Mouse (Mus musculus): ENCODE measurements around the gene Tmem169. TPM values are rescaled to one million over a fixed set of nuclear protein-coding genes. Genes with fewer than 3 reads are reported as not detected.

The Tmem169 gene
- polyA plus RNA-seq, 1 experiment from 2014 or later: 23.2 TPM

- Histone ChIP-seq H3K4me1 (ENCODE audit: control insufficient read depth, insufficient read depth, low read length) (0 out of 2 replicates have a peak, but pooled peaks cover 3% of the 10 kb centered on the region), H3K4me3 (ENCODE audit: low read depth, low read length) (no peak overlapping the region), H3K27ac (ENCODE audit: low read depth, low read length) (no peak overlapping the region), H3K4me2 (ENCODE audit: low read length) (no peak overlapping the region), H3K9ac (ENCODE audit: low read length) (no peak overlapping the region; the same call in 1 of the 2 replicates), H3K27me3 (replicated peaks; ENCODE audit: control insufficient read depth, insufficient read depth, low read length) (no peaks in the 10 kb centered on the region), H3K36me3 (ENCODE audit: control insufficient read depth, insufficient read depth, low read length) (no peaks in the 10 kb centered on the region), H3K9me3 (replicated peaks; ENCODE audit: control insufficient read depth, low read length) (no peaks in the 10 kb centered on the region)
- DNase-seq (ENCODE audit: low spot score) (no peak), ATAC-seq (no peak)
- WGBS: 64% methylated on average over 6 of the region's 6 CpGs
These were observed 25.7 kb downstream of the Tmem169 start for GRCm38 (mm10) chr1:72309744-72310424.

GRCm38 (mm10) chr1:72312701-72313398, 28.7 kb downstream of the Tmem169 start:
- peaks cover 7% of the 10 kb centered on the region for H3K36me3 ChIP-seq (ENCODE audit: control insufficient read depth, insufficient read depth, low read length)
- H3K27me3 ChIP-seq (replicated peaks; ENCODE audit: control insufficient read depth, insufficient read depth, low read length): no peaks in the 10 kb centered on the region
- no peak overlapping the region for H3K4me3 ChIP-seq (ENCODE audit: low read depth, low read length)
- no peak overlapping the region for H3K4me2 ChIP-seq (ENCODE audit: low read length)
- ATAC-seq (no peak), DNase-seq (ENCODE audit: low spot score) (no peak)
- 84% methylated on average over 9 of the region's 9 CpGs for WGBS
- H3K27ac ChIP-seq (ENCODE audit: low read depth, low read length): no peak overlapping the region
- no peaks in the 10 kb centered on the region for H3K9me3 ChIP-seq (replicated peaks; ENCODE audit: control insufficient read depth, low read length)
- no peaks in the 10 kb centered on the region for H3K4me1 ChIP-seq (ENCODE audit: control insufficient read depth, insufficient read depth, low read length)
- no peak overlapping the region for H3K9ac ChIP-seq (ENCODE audit: low read length)

GRCm38 (mm10) chr1:72313399-72314039, 29.4 kb downstream of the Tmem169 start:
- H3K9ac ChIP-seq (ENCODE audit: low read length): no peak overlapping the region
- 74% methylated on average over 5 of the region's 5 CpGs for WGBS
- H3K4me1 ChIP-seq (ENCODE audit: control insufficient read depth, insufficient read depth, low read length): no peaks in the 10 kb centered on the region
- H3K36me3 ChIP-seq (ENCODE audit: control insufficient read depth, insufficient read depth, low read length): peaks cover 12% of the 10 kb centered on the region
- ATAC-seq (peak; percentile 59; the same call in 1 of the 2 replicates), DNase-seq (ENCODE audit: low spot score) (peak; percentile 70)
- no peak overlapping the region for H3K4me3 ChIP-seq (ENCODE audit: low read depth, low read length)
- no peak overlapping the region for H3K27ac ChIP-seq (ENCODE audit: low read depth, low read length)
- no peaks in the 10 kb centered on the region for H3K27me3 ChIP-seq (replicated peaks; ENCODE audit: control insufficient read depth, insufficient read depth, low read length)
- no peaks in the 10 kb centered on the region for H3K9me3 ChIP-seq (replicated peaks; ENCODE audit: control insufficient read depth, low read length)
- no peak overlapping the region for H3K4me2 ChIP-seq (ENCODE audit: low read length)

GRCm38 (mm10) chr1:72315447-72315846, 31.3 kb downstream of the Tmem169 start:
- Histone ChIP-seq H3K4me1 (ENCODE audit: control insufficient read depth, insufficient read depth, low read length) (no peaks in the 10 kb centered on the region), H3K27me3 (replicated peaks; ENCODE audit: control insufficient read depth, insufficient read depth, low read length) (no peaks in the 10 kb centered on the region), H3K9ac (ENCODE audit: low read length) (no peak overlapping the region), H3K27ac (ENCODE audit: low read depth, low read length) (no peak overlapping the region), H3K4me2 (ENCODE audit: low read length) (no peak overlapping the region), H3K4me3 (ENCODE audit: low read depth, low read length) (no peak overlapping the region), H3K36me3 (ENCODE audit: control insufficient read depth, insufficient read depth, low read length) (peaks cover 25% of the 10 kb centered on the region), H3K9me3 (replicated peaks; ENCODE audit: control insufficient read depth, low read length) (no peaks in the 10 kb centered on the region)
- ATAC-seq: no peak
- DNase-seq (ENCODE audit: low spot score): no peak
- 99% methylated on average over 4 of the region's 4 CpGs for WGBS

GRCm38 (mm10) chr1:72316409-72316808, 32.2 kb downstream of the Tmem169 start:
- Histone ChIP-seq H3K27me3 (replicated peaks; ENCODE audit: control insufficient read depth, insufficient read depth, low read length) (no peaks in the 10 kb centered on the region), H3K36me3 (ENCODE audit: control insufficient read depth, insufficient read depth, low read length) (peaks cover 32% of the 10 kb centered on the region), H3K4me2 (ENCODE audit: low read length) (no peak overlapping the region), H3K9ac (ENCODE audit: low read length) (no peak overlapping the region), H3K27ac (ENCODE audit: low read depth, low read length) (no peak overlapping the region), H3K9me3 (replicated peaks; ENCODE audit: control insufficient read depth, low read length) (no peaks in the 10 kb centered on the region), H3K4me3 (ENCODE audit: low read depth, low read length) (no peak overlapping the region), H3K4me1 (ENCODE audit: control insufficient read depth, insufficient read depth, low read length) (no peaks in the 10 kb centered on the region)
- DNase-seq (ENCODE audit: low spot score): no peak
- no peak for ATAC-seq
- 65% methylated on average over 8 of the region's 8 CpGs for WGBS

GRCm38 (mm10) chr1:72316901-72317300, 32.7 kb downstream of the Tmem169 start:
- ATAC-seq (no peak), DNase-seq (ENCODE audit: low spot score) (no peak)
- no peak overlapping the region for H3K9ac ChIP-seq (ENCODE audit: low read length)
- H3K4me2 ChIP-seq (ENCODE audit: low read length): no peak overlapping the region
- no peaks in the 10 kb centered on the region for H3K4me1 ChIP-seq (ENCODE audit: control insufficient read depth, insufficient read depth, low read length)
- no peaks in the 10 kb centered on the region for H3K27me3 ChIP-seq (replicated peaks; ENCODE audit: control insufficient read depth, insufficient read depth, low read length)
- no peak overlapping the region for H3K4me3 ChIP-seq (ENCODE audit: low read depth, low read length)
- WGBS: 85% methylated on average over 7 of the region's 7 CpGs
- H3K9me3 ChIP-seq (replicated peaks; ENCODE audit: control insufficient read depth, low read length): no peaks in the 10 kb centered on the region
- H3K36me3 ChIP-seq (ENCODE audit: control insufficient read depth, insufficient read depth, low read length): peaks cover 32% of the 10 kb centered on the region
- H3K27ac ChIP-seq (ENCODE audit: low read depth, low read length): no peak overlapping the region

GRCm38 (mm10) chr1:72320759-72321158, 36.6 kb downstream of the Tmem169 start:
- no peak overlapping the region for H3K27ac ChIP-seq (ENCODE audit: low read depth, low read length)
- H3K4me1 ChIP-seq (ENCODE audit: control insufficient read depth, insufficient read depth, low read length): no peaks in the 10 kb centered on the region
- no peaks in the 10 kb centered on the region for H3K27me3 ChIP-seq (replicated peaks; ENCODE audit: control insufficient read depth, insufficient read depth, low read length)
- WGBS: 91% methylated on average over 5 of the region's 5 CpGs
- H3K4me2 ChIP-seq (ENCODE audit: low read length): no peak overlapping the region
- no peaks in the 10 kb centered on the region for H3K9me3 ChIP-seq (replicated peaks; ENCODE audit: control insufficient read depth, low read length)
- ATAC-seq: no peak
- H3K36me3 ChIP-seq (ENCODE audit: control insufficient read depth, insufficient read depth, low read length): peaks cover 35% of the 10 kb centered on the region
- H3K9ac ChIP-seq (ENCODE audit: low read length): no peak overlapping the region
- H3K4me3 ChIP-seq (ENCODE audit: low read depth, low read length): no peak overlapping the region
- DNase-seq (ENCODE audit: low spot score): no peak

GRCm38 (mm10) chr1:72323248-72323647, 39.1 kb downstream of the Tmem169 start:
- Histone ChIP-seq H3K27me3 (replicated peaks; ENCODE audit: control insufficient read depth, insufficient read depth, low read length) (no peaks in the 10 kb centered on the region), H3K27ac (ENCODE audit: low read depth, low read length) (no peak overlapping the region), H3K9me3 (replicated peaks; ENCODE audit: control insufficient read depth, low read length) (no peaks in the 10 kb centered on the region), H3K36me3 (ENCODE audit: control insufficient read depth, insufficient read depth, low read length) (peaks cover 46% of the 10 kb centered on the region), H3K4me3 (ENCODE audit: low read depth, low read length) (no peak overlapping the region), H3K9ac (ENCODE audit: low read length) (no peak overlapping the region), H3K4me2 (ENCODE audit: low read length) (no peak overlapping the region), H3K4me1 (ENCODE audit: control insufficient read depth, insufficient read depth, low read length) (no peaks in the 10 kb centered on the region)
- no peak for ATAC-seq
- WGBS: 95% methylated on average over 4 of the region's 4 CpGs
- no peak for DNase-seq (ENCODE audit: low spot score)

All from forebrain, embryonic 14.5 days (tissue).